Mouse (Mus musculus): Measurements from ENCODE around the gene Ruvbl2. TPM values are rescaled to one million over a fixed set of nuclear protein-coding genes. Genes with fewer than 3 reads are reported as not detected.
"Not testable (repeated sequence)": the region's sequence is repeated elsewhere in the genome, so short reads cannot be mapped to it uniquely, and the experiment has no call there.

Gene Ruvbl2
- polyA plus RNA-seq, 1 experiment from 2014 or later, result 171 TPM

DNA sequence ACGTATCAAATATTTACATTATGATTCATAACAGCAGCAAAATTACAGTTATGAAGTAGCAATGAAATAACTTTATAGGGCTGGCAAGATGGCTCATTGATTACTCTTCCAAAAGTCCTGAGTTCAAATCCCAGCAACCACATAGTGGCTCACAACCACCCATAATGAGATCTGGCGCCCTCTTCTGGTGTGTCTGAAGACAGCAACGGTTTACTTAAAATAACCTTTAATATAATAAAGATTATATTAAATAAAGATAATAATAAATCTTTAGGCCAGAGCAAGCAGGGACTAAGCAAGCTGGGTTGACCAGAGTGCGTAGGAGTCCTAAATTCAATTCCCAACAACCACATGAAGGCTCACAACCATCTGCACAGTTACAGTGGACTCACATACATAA, 25.0 kb upstream of the Ruvbl2 start:
- not testable (repeated sequence) for H3K27me3 ChIP-seq (ENCODE audit: control insufficient read depth, insufficient read depth, low read length); DNase-seq (ENCODE audit: low spot score, missing footprints); H3K4me2 ChIP-seq; H3K9me3 ChIP-seq (ENCODE audit: control insufficient read depth, low read length); H3K27ac ChIP-seq (ENCODE audit: low read depth, low read length); ATAC-seq (ENCODE audit: low FRiP score); H3K9ac ChIP-seq (ENCODE audit: low read length); H3K4me3 ChIP-seq (ENCODE audit: low read depth, low read length)
- WGBS, result 79% methylated on average over 4 of the region's 4 CpGs
- H3K36me3 ChIP-seq (ENCODE audit: control insufficient read depth, insufficient read depth, low read length), result peaks cover 11% of the 10 kb centered on the region; the same call in 1 of the 2 replicates
- H3K4me1 ChIP-seq (ENCODE audit: control insufficient read depth, insufficient read depth, low read length), result peaks cover 26% of the 10 kb centered on the region

DNA sequence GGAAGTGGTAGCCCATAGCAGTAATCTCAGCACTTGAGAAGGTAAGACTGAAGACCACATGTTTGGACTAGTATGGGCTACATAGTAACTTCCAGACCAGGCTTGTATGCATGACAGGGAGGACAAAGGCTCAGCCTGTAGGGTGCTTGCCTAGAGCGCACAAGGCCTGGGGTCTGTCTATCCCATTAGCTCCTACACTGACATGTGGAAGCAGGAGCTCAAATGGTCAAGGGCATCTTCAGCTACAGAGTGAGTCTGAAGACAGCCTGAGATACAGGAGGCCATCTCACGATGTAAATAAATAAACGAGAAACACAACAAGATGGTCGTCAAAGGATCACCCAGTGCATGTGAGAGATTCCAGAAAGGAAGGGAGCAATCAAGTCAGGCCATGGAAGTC, 24.4 kb upstream of the Ruvbl2 start:
- H3K4me1 ChIP-seq (ENCODE audit: control insufficient read depth, insufficient read depth, low read length), result peaks cover 31% of the 10 kb centered on the region
- no peaks in the 10 kb centered on the region for H3K27me3 ChIP-seq (ENCODE audit: control insufficient read depth, insufficient read depth, low read length)
- no peak overlapping the region for H3K9ac ChIP-seq (ENCODE audit: low read length)
- H3K4me3 ChIP-seq (ENCODE audit: low read depth, low read length), result no peak overlapping the region
- DNase-seq (ENCODE audit: low spot score, missing footprints), result no peak
- H3K4me2 ChIP-seq, result no peak overlapping the region
- H3K36me3 ChIP-seq (ENCODE audit: control insufficient read depth, insufficient read depth, low read length), result peaks cover 15% of the 10 kb centered on the region
- H3K9me3 ChIP-seq (ENCODE audit: control insufficient read depth, low read length), result no peaks in the 10 kb centered on the region
- no peak for ATAC-seq (ENCODE audit: low FRiP score)
- 91% methylated on average over 4 of the region's 4 CpGs for WGBS
- H3K27ac ChIP-seq (ENCODE audit: low read depth, low read length), result no peak overlapping the region

GRCm38 (mm10) chr7:45461781-45462180, 23.9 kb upstream of the Ruvbl2 start:
- no peak overlapping the region for H3K4me2 ChIP-seq
- H3K36me3 ChIP-seq (ENCODE audit: control insufficient read depth, insufficient read depth, low read length), result peaks cover 17% of the 10 kb centered on the region
- H3K9me3 ChIP-seq (ENCODE audit: control insufficient read depth, low read length), result no peaks in the 10 kb centered on the region
- H3K4me3 ChIP-seq (ENCODE audit: low read depth, low read length), result no peak overlapping the region
- no peak overlapping the region for H3K9ac ChIP-seq (ENCODE audit: low read length)
- H3K4me1 ChIP-seq (ENCODE audit: control insufficient read depth, insufficient read depth, low read length), result peaks cover 34% of the 10 kb centered on the region
- DNase-seq (ENCODE audit: low spot score, missing footprints) (no peak), ATAC-seq (ENCODE audit: low FRiP score) (no peak)
- 91% methylated on average over 4 of the region's 4 CpGs for WGBS
- no peaks in the 10 kb centered on the region for H3K27me3 ChIP-seq (ENCODE audit: control insufficient read depth, insufficient read depth, low read length)
- peak overlapping the region; percentile 20; the same call in 1 of the 2 replicates for H3K27ac ChIP-seq (ENCODE audit: low read depth, low read length)

DNA sequence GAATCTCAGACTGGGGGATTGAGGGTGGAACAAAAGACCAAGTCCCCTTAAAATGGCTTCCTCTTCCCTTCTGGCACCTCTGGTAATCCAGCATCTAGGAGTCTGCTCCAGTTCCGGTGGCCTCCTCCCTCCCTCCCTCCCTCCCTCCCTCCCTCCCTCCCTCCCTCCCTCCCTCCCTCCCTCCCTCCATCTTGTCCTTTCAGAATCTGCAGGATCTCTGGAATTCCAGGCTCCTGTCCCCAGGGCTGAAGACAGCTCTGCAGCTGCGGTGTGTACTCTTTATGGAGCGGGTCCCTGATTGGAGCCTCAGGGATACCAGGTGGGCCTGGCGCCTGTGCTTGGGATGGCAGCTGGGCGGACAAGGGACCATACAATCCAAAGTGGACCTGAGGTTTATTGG, 23.4 kb upstream of the Ruvbl2 start:
- Histone ChIP-seq H3K9me3 (ENCODE audit: control insufficient read depth, low read length) (no peaks in the 10 kb centered on the region), H3K27me3 (ENCODE audit: control insufficient read depth, insufficient read depth, low read length) (no peaks in the 10 kb centered on the region), H3K36me3 (ENCODE audit: control insufficient read depth, insufficient read depth, low read length) (peaks cover 20% of the 10 kb centered on the region), H3K4me3 (ENCODE audit: low read depth, low read length) (no peak overlapping the region), H3K4me2 (no peak overlapping the region), H3K27ac (ENCODE audit: low read depth, low read length) (peak overlapping the region; percentile 60), H3K9ac (ENCODE audit: low read length) (no peak overlapping the region), H3K4me1 (ENCODE audit: control insufficient read depth, insufficient read depth, low read length) (peaks cover 34% of the 10 kb centered on the region)
- 65% methylated on average over 5 of the region's 5 CpGs for WGBS
- DNase-seq (ENCODE audit: low spot score, missing footprints) (no peak), ATAC-seq (ENCODE audit: low FRiP score) (no peak)

DNA sequence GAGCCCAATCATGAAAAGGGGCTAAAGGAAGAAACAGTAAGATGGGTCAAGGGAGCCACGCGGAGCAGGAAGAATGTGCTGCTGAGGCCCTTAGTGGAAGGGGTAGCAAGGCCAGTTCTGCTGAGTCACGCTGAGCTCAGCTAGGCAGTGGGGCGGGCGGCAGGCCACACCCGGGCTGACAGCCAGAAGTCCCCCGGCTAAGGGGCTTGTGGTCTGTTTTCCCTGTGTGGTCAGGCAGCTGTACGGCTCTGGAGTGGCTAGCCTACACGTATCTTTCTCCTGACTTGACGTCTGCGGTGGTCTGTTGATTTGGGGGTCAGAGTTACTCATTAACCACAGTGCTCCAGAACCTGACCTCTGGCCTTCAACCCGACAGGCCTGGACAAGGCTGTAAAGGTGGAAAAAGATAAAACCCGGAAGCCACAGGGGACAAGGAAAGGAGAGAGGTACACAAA, 23.0 kb upstream of the Ruvbl2 start:
- H3K27ac ChIP-seq (ENCODE audit: low read depth, low read length), result peak overlapping the region; percentile 60
- H3K9ac ChIP-seq (ENCODE audit: low read length), result no peak overlapping the region
- peak overlapping the region; percentile 37; the same call in 1 of the 2 replicates for H3K4me2 ChIP-seq
- H3K4me3 ChIP-seq (ENCODE audit: low read depth, low read length), result no peak overlapping the region
- H3K27me3 ChIP-seq (ENCODE audit: control insufficient read depth, insufficient read depth, low read length), result no peaks in the 10 kb centered on the region
- 42% methylated on average over 13 of the region's 13 CpGs for WGBS
- peaks cover 20% of the 10 kb centered on the region for H3K36me3 ChIP-seq (ENCODE audit: control insufficient read depth, insufficient read depth, low read length)
- no peak for ATAC-seq (ENCODE audit: low FRiP score)
- H3K4me1 ChIP-seq (ENCODE audit: control insufficient read depth, insufficient read depth, low read length), result peaks cover 30% of the 10 kb centered on the region
- H3K9me3 ChIP-seq (ENCODE audit: control insufficient read depth, low read length), result no peaks in the 10 kb centered on the region
- peak; percentile 90 for DNase-seq (ENCODE audit: low spot score, missing footprints)

DNA sequence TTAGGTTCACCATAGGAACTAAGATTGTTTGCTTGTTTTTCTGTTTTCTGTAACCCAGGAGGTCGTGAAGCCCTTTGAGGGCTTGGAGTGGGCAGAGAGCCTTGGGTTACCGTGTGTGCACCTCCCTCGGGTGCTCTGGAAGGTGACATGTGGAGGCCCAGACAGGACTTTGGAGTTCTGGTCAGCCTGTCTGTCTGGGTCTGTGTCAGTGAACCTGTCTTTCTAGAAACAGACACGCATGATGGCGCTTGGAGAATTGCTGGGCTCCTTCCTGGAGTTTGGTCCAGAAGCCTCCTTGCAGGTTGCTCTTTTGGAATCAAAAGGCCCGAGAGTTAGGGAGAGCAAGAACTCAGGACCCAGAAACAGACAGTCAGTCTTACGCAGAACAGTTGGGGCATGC, 22.5 kb upstream of the Ruvbl2 start:
- Histone ChIP-seq H3K9ac (ENCODE audit: low read length) (peak overlapping the region; percentile 39), H3K9me3 (ENCODE audit: control insufficient read depth, low read length) (no peaks in the 10 kb centered on the region), H3K27me3 (ENCODE audit: control insufficient read depth, insufficient read depth, low read length) (no peaks in the 10 kb centered on the region), H3K4me1 (ENCODE audit: control insufficient read depth, insufficient read depth, low read length) (peaks cover 25% of the 10 kb centered on the region), H3K4me3 (ENCODE audit: low read depth, low read length) (no peak overlapping the region; the same call in 1 of the 2 replicates), H3K27ac (ENCODE audit: low read depth, low read length) (peak overlapping the region; percentile 60), H3K4me2 (peak overlapping the region; percentile 37), H3K36me3 (ENCODE audit: control insufficient read depth, insufficient read depth, low read length) (peaks cover 20% of the 10 kb centered on the region)
- 77% methylated on average over 7 of the region's 7 CpGs for WGBS
- no peak for ATAC-seq (ENCODE audit: low FRiP score)
- DNase-seq (ENCODE audit: low spot score, missing footprints), result peak; percentile 90

GRCm38 (mm10) chr7:45459564-45460140, 21.8 kb upstream of the Ruvbl2 start, which contains the start of gene Ftl1:
Ftl1 (minus strand) TSS chr7:45459884.
- ATAC-seq (ENCODE audit: low FRiP score), result peak; percentile 98
- peak within 1 kb of the TSS; percentile 96 for H3K4me2 ChIP-seq
- H3K27ac ChIP-seq (ENCODE audit: low read depth, low read length), result peak within 1 kb of the TSS; percentile 82
- H3K9me3 ChIP-seq (ENCODE audit: control insufficient read depth, low read length); H3K27me3 ChIP-seq (ENCODE audit: control insufficient read depth, insufficient read depth, low read length): not testable (repeated sequence)
- peak; percentile 99 for DNase-seq (ENCODE audit: low spot score, missing footprints)
- WGBS, result under 1% methylated on average over 23 of the region's 37 CpGs
- peaks cover 18% of the 10 kb centered on the region for H3K36me3 ChIP-seq (ENCODE audit: control insufficient read depth, insufficient read depth, low read length)
- H3K4me3 ChIP-seq (ENCODE audit: low read depth, low read length), result peak within 1 kb of the TSS; percentile 87
- H3K9ac ChIP-seq (ENCODE audit: low read length), result peak within 1 kb of the TSS; percentile 83
- H3K4me1 ChIP-seq (ENCODE audit: control insufficient read depth, insufficient read depth, low read length), result peaks cover 23% of the 10 kb centered on the region

DNA sequence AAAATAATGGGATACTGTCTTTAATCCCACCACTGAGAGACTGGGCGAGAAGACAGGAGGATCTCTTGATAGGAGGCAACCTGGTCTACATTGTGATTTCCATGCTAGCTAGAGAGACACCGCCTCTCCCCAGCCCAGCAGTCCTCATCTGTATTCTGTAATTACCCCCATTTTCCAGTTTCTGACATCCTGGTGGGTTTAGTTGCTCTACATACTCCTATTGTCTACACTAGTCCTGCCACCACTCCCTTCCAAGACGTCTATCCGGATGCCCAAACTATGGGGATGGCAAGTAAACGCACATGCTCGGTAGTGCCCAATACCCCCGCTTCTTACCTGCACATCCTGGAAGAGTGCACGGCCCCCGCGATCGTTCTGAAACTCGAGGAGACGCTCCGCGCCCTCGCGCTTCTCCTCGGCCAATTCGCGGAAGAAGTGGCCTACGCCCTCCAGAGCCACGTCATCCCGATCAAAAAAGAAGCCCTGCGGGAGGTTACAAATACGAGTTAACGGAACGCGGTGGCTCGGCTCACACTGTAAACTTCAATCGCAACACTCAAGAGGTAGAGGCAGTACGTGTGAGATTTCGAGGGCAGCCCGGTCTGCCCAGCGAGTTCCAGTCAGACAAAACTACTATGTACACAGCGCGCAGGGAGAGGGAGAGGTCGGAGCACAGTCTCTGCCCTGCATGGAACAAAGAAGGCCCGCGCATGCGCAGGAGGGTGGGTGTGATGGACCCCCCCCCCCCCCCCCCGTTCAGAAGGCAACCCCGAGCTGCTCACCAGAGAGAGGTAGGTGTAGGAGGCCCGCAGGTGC, 21.1 kb upstream of the Ruvbl2 start:
- WGBS, result 1% methylated on average over 43 of the region's 43 CpGs
- ATAC-seq (ENCODE audit: low FRiP score), result peak; percentile 73
- H3K4me2 ChIP-seq, result peak overlapping the region; percentile 96
- peaks cover 21% of the 10 kb centered on the region for H3K36me3 ChIP-seq (ENCODE audit: control insufficient read depth, insufficient read depth, low read length)
- peak overlapping the region; percentile 82 for H3K27ac ChIP-seq (ENCODE audit: low read depth, low read length)
- DNase-seq (ENCODE audit: low spot score, missing footprints), result peak; percentile 99
- H3K4me1 ChIP-seq (ENCODE audit: control insufficient read depth, insufficient read depth, low read length), result peaks cover 23% of the 10 kb centered on the region
- peak overlapping the region; percentile 87 for H3K4me3 ChIP-seq (ENCODE audit: low read depth, low read length)
- no peaks in the 10 kb centered on the region for H3K27me3 ChIP-seq (ENCODE audit: control insufficient read depth, insufficient read depth, low read length)
- H3K9ac ChIP-seq (ENCODE audit: low read length), result peak overlapping the region; percentile 83
- no peaks in the 10 kb centered on the region for H3K9me3 ChIP-seq (ENCODE audit: control insufficient read depth, low read length)
